Mouse (Mus musculus): ENCODE measurements at regions not wholly inside any gene's neighbourhood (a gene's known extent, or its start where the extent isn't known, plus 50 kb on each side); places are given as distances from the start of the nearest gene placed in this dataset. TPM values are rescaled to one million over a fixed set of nuclear protein-coding genes. Genes with fewer than 3 reads are reported as not detected.

Small RNA genes lying in the stretch of these regions (microRNA-seq; reads per million reads assigned to microRNA genes)
- not detected for gene Gm24999
- gene Gm25000, result not detected

Measured in neural tube, embryonic 11.5 days (tissue).